Mouse (Mus musculus): ENCODE measurements around the gene Six6. TPM values are rescaled to one million over a fixed set of nuclear protein-coding genes. Genes with fewer than 3 reads are reported as not detected.

Gene Six6
- polyA plus RNA-seq, 1 experiment from 2014 or later = 0.08 TPM

Other genes with a start within 250 kb of the Six6 start
- 55.4 and 55.6 TPM in 2 replicates for gene Ppm1a, start 182.4 kb upstream of the Six6 start, polyA plus RNA-seq (2015; fragmentation: Nextera tagmentation; extraction: Ambion mirVana)
- gene 4930447C04Rik, start 882 bp downstream of the Six6 start, polyA plus RNA-seq (2015; fragmentation: Nextera tagmentation; extraction: Ambion mirVana) = 4.3 and 5.5 TPM in 2 replicates
- gene Six1, start 114.0 kb downstream of the Six6 start, polyA plus RNA-seq (2015; fragmentation: Nextera tagmentation; extraction: Ambion mirVana) = 40.0 and 48.3 TPM in 2 replicates
- 4.8 and 5.2 TPM in 2 replicates for gene Six4, start 173.6 kb downstream of the Six6 start, polyA plus RNA-seq (2015; fragmentation: Nextera tagmentation; extraction: Ambion mirVana)
- 35.4 and 35.6 TPM in 2 replicates for gene Mnat1, start 183.8 kb downstream of the Six6 start, polyA plus RNA-seq (2015; fragmentation: Nextera tagmentation; extraction: Ambion mirVana)

All from embryonic facial prominence, embryonic 15.5 days (tissue).